Mouse (Mus musculus) liver, embryonic 12.5 days (tissue): ENCODE measurements around the gene Ssh1. TPM values are rescaled to one million over a fixed set of nuclear protein-coding genes. Genes with fewer than 3 reads are reported as not detected.

Source experiments
- ATAC-seq: fragments of 200-750 bp; cut with Nextera tagmentation; 2 replicates; pipeline ENCODE4 v1.8.0; 2017; ENCODE audit warnings: moderate number of reproducible peaks, mild to moderate bottlenecking, moderate library complexity
- H3K27ac ChIP-seq: fragments of 300-500 bp; sonication (generic); 2 replicates; pipeline ENCODE4 v1.5.1; 2016; ENCODE audit warnings: mild to moderate bottlenecking
- H3K27me3 ChIP-seq: fragments of 300-500 bp; sonication (generic); replicated peaks from 2 replicates; pipeline ENCODE4 v1.6.1; 2016; ENCODE audit warnings: mild to moderate bottlenecking, moderate library complexity
- H3K36me3 ChIP-seq: fragments of 300-500 bp; sonication (generic); 2 replicates; pipeline ENCODE4 v1.6.1; 2016; ENCODE audit warnings: mild to moderate bottlenecking, moderate library complexity
- H3K4me1 ChIP-seq: fragments of 300-500 bp; sonication (generic); 2 replicates; pipeline ENCODE4 v1.6.1; 2016
- H3K4me2 ChIP-seq: fragments of 300-500 bp; sonication (generic); 2 replicates; pipeline ENCODE4 v1.6.1; 2016; ENCODE audit warnings: mild to moderate bottlenecking, moderate library complexity
- H3K4me3 ChIP-seq: fragments of 300-500 bp; sonication (generic); 2 replicates; pipeline ENCODE4 v1.5.1; 2016; ENCODE audit warnings: mild to moderate bottlenecking, moderate library complexity
- H3K9ac ChIP-seq: fragments of 300-500 bp; sonication (generic); 2 replicates; pipeline ENCODE4 v1.6.1; 2016; ENCODE audit warnings: mild to moderate bottlenecking, moderate library complexity
- H3K9me3 ChIP-seq: fragments of 300-500 bp; sonication (generic); replicated peaks from 2 replicates; pipeline ENCODE4 v1.6.1; 2016; ENCODE audit warnings: mild to moderate bottlenecking, moderate library complexity
- WGBS: fragments of 180-500 bp; shearing (Covaris S2); methylation state at CpG from one replicate; pipeline ENCODE4 v1.1.7; 2016; ENCODE audit not compliant: insufficient replicate concordance; 5-methylcytosine and 5-hydroxymethylcytosine counted together
- polyA plus RNA-seq: library from polyadenylated mRNA; unstranded; fragments of >200 nt; fragmentation: Nextera tagmentation; extraction: Ambion mirVana; gene quantifications from 2 replicates; pipeline ENCODE4 v1.2.1, GENCODE M21; 2016

Ssh1 gene
- polyA plus RNA-seq, 1 experiment from 2014 or later, result 8.9 TPM

DNA sequence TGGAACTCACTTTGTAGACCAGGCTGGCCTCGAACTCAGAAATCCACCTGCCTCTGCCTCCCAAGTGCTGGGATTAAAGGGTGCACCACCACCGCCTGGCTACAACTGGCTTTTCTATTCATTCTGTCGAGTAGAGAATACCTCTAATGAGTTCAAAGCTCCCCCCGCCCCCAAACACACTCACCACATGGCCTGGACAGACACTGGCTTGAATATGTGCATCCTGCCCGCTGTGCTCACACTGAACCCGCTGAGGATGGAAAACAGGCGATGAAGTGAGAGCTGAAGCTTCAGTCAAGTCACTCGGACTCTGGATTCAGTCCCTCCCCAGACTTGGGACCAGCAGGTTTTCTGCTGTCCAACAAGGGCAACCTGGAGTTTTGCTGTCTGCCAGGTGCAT lies 33.3 kb downstream of the Ssh1 start:
- Histone ChIP-seq H3K9ac (no peak overlapping the region), H3K4me3 (no peak overlapping the region), H3K9me3 (no peaks in the 10 kb centered on the region), H3K4me1 (peaks cover 53% of the 10 kb centered on the region), H3K4me2 (no peak overlapping the region), H3K36me3 (peaks cover 95% of the 10 kb centered on the region), H3K27ac (no peak overlapping the region; the same call in 1 of the 2 replicates), H3K27me3 (no peaks in the 10 kb centered on the region)
- 83% methylated on average over 8 of the region's 8 CpGs for WGBS
- no peak for ATAC-seq

DNA sequence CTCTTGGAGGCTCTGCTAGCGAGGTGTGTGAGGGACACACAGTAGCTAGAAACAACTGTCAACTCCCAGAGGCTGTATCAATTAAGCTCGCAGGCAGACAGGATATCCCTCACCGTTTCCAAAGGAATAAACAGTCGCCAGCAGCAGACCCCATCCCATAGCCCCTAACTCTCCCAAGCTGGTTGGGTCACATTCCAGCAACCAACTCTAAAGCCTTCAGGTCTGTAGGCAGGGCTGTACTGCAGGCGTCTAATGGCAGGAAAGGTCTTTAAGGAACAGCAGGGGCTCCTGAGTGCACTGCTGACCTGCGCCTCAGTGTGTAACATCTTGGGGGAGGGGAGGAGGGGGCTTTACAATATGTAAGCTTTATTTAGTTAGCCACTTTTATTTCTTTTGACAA lies 34.7 kb downstream of the Ssh1 start:
- Histone ChIP-seq H3K4me2 (no peak overlapping the region), H3K27me3 (no peaks in the 10 kb centered on the region), H3K36me3 (peaks cover 94% of the 10 kb centered on the region), H3K27ac (no peak overlapping the region), H3K9me3 (no peaks in the 10 kb centered on the region), H3K4me3 (no peak overlapping the region), H3K4me1 (peaks cover 50% of the 10 kb centered on the region), H3K9ac (no peak overlapping the region)
- WGBS, result 47% methylated on average over 6 of the region's 6 CpGs
- no peak for ATAC-seq

DNA sequence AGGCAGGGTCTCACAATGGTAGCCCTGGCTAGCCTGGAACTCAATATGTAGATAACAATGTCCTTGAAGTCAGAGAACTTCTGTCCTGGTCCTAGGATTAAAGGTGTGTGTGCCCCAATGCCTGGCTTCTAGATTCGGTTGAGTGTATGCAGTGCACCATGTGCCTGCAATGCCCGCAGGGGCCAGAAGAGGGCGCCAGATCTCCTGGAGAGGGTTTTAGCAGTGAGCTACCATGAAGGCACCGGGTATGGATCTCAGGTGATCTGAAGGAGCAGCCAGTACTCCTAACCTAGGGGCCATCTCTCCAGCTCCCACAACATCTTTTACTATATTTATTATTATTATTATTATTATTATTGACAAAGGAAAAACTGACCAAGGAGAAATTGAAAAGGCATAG lies 37.2 kb downstream of the Ssh1 start:
- Histone ChIP-seq H3K9ac (no peak overlapping the region), H3K36me3 (peaks cover 88% of the 10 kb centered on the region), H3K4me1 (peaks cover 54% of the 10 kb centered on the region), H3K27me3 (no peaks in the 10 kb centered on the region), H3K27ac (no peak overlapping the region), H3K4me3 (no peak overlapping the region), H3K9me3 (no peaks in the 10 kb centered on the region), H3K4me2 (no peak overlapping the region)
- WGBS, result 8% methylated on average over 4 of the region's 4 CpGs
- ATAC-seq, result peak; percentile 54

- WGBS, result 72% methylated on average over 8 of the region's 8 CpGs
- no peak overlapping the region for H3K9ac ChIP-seq
- no peak overlapping the region for H3K27ac ChIP-seq
- no peak for ATAC-seq
- H3K4me3 ChIP-seq, result no peak overlapping the region
- no peak overlapping the region for H3K4me2 ChIP-seq
- H3K36me3 ChIP-seq, result peaks cover 88% of the 10 kb centered on the region
- peaks cover 59% of the 10 kb centered on the region for H3K4me1 ChIP-seq
- H3K9me3 ChIP-seq, result no peaks in the 10 kb centered on the region
- no peaks in the 10 kb centered on the region for H3K27me3 ChIP-seq
Observed at GRCm38 (mm10) chr5:113955691-113956090, 38.0 kb downstream of the Ssh1 start.

GRCm38 (mm10) chr5:113955281-113955680 lies 38.4 kb downstream of the Ssh1 start:
- Histone ChIP-seq H3K9me3 (no peaks in the 10 kb centered on the region), H3K9ac (no peak overlapping the region), H3K36me3 (peaks cover 88% of the 10 kb centered on the region), H3K4me3 (no peak overlapping the region), H3K4me2 (no peak overlapping the region), H3K27ac (peak overlapping the region; percentile 3; the same call in 1 of the 2 replicates), H3K27me3 (no peaks in the 10 kb centered on the region), H3K4me1 (peaks cover 59% of the 10 kb centered on the region)
- WGBS, result 65% methylated on average over 5 of the region's 5 CpGs
- ATAC-seq, result no peak

GRCm38 (mm10) chr5:113954421-113954820 lies 39.3 kb downstream of the Ssh1 start:
- H3K9me3 ChIP-seq, result no peaks in the 10 kb centered on the region
- no peak overlapping the region for H3K4me3 ChIP-seq
- peaks cover 90% of the 10 kb centered on the region for H3K36me3 ChIP-seq
- WGBS, result 11% methylated on average over 7 of the region's 7 CpGs
- H3K4me2 ChIP-seq, result no peak overlapping the region
- no peaks in the 10 kb centered on the region for H3K27me3 ChIP-seq
- peaks cover 52% of the 10 kb centered on the region for H3K4me1 ChIP-seq
- ATAC-seq, result no peak
- no peak overlapping the region for H3K9ac ChIP-seq
- H3K27ac ChIP-seq, result peak overlapping the region; percentile 34; the same call in 1 of the 2 replicates

DNA sequence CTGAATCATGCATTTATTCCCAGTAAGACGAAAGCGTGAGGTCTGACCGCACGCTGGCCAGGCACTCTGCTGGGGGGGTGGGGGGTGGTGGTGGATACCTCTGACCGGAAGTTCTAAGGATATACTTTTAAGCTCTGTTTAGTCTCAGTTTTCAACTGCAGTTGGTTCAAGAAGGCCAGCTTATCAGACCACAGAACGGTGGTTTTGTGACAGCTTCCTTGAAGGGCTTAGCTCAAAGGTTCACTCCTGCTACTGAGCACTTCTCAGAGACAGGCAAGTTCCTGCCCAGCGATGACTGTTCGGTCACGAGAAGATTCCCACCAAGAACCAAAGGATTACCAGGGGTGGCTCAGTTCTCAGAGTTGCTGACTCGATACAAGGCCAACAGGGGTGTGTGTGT lies 41.2 kb downstream of the Ssh1 start:
- peak; percentile 10; the same call in 1 of the 2 replicates for ATAC-seq
- Histone ChIP-seq H3K4me3 (no peak overlapping the region), H3K27me3 (no peaks in the 10 kb centered on the region), H3K4me1 (peaks cover 46% of the 10 kb centered on the region), H3K9me3 (no peaks in the 10 kb centered on the region), H3K9ac (peak overlapping the region; percentile 52; the same call in 1 of the 2 replicates), H3K27ac (peak overlapping the region; percentile 80), H3K36me3 (peaks cover 90% of the 10 kb centered on the region), H3K4me2 (peak overlapping the region; percentile 54)
- WGBS, result 19% methylated on average over 10 of the region's 10 CpGs

DNA sequence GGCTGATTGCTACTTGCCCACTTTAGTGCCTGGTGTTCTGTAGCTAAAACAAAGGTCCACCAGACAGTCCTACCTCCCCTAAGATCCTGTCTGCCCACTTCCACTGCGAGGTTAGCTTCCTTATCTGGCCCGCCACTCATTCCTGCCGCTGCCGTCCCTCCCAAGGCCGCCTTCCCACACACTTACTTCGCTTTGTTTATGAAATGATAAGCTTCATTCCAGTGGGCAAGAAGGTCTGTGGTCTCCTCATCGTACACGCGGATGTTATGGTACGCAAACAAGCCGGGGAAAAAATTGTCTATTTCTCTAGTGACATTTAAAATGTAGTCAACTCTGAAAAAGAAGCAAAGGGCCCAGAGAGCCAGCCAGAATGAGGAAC lies 42.0 kb downstream of the Ssh1 start:
- peak; percentile 83 for ATAC-seq

DNA sequence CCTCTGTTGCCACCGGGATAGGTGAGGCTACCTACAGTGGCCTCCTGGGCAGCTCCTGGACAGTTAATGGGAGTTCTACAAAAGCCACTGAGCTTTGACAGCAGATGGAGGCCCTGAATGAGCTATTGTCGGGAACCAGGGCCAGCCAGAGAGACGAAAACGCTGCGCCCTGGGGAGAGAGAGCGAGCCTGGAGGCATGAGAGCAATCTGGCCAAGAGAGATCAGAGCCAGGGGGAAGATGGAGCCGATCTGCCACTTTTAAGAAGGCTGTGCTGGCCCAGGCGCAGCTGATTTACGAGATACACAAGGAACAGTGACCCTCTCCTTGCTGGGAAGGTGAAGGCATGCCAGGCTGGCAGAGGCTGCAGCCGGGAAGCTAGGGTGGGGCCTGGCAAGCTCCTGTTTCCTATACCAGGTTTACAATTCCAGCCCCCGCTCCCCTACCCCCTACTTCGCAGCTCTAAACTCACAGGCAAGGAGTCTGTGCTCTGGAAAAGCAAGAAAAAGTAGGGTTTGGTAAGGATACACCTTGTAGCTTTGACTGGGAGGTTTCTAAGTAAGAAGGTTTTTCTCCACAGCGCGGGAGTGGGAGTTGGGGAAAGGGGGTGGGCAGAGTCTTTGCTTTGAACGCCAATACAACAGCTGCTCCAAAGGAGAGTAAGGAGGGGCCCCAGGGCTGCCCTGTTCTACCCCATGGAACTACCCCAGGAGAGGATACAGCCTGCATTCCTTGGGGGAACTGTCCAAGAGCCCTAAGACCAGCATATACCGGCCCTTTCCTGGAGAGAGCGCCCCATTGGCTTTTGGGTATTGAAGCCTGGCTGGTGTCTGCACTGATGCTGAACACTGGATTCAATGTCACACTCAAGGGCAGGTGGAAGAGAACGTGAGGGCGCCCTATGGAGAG lies 42.7 kb downstream of the Ssh1 start:
- Histone ChIP-seq H3K27ac (peak overlapping the region; percentile 80), H3K4me3 (peak overlapping the region; percentile 22; the same call in 1 of the 2 replicates), H3K9ac (peak overlapping the region; percentile 52), H3K4me2 (peak overlapping the region; percentile 54), H3K4me1 (peaks cover 46% of the 10 kb centered on the region), H3K27me3 (no peaks in the 10 kb centered on the region), H3K9me3 (no peaks in the 10 kb centered on the region), H3K36me3 (peaks cover 92% of the 10 kb centered on the region)
- WGBS, result 52% methylated on average over 19 of the region's 19 CpGs
- peak; percentile 42 for ATAC-seq

More for the DNA sequence above, 42.0 kb downstream of the Ssh1 start:
- Histone ChIP-seq H3K4me2 (peak overlapping the region; percentile 54), H3K4me1 (peaks cover 46% of the 10 kb centered on the region), H3K9ac (peak overlapping the region; percentile 52), H3K27me3 (no peaks in the 10 kb centered on the region), H3K36me3 (peaks cover 90% of the 10 kb centered on the region), H3K4me3 (peak overlapping the region; percentile 22), H3K9me3 (no peaks in the 10 kb centered on the region), H3K27ac (peak overlapping the region; percentile 80)
- 5% methylated on average over 11 of the region's 11 CpGs for WGBS

- Histone ChIP-seq H3K9me3 (no peaks in the 10 kb centered on the region), H3K4me2 (no peak overlapping the region), H3K4me3 (no peak overlapping the region), H3K27ac (0 out of 2 replicates have a peak overlapping the region, but pooled peaks have one; percentile 80), H3K27me3 (no peaks in the 10 kb centered on the region), H3K9ac (no peak overlapping the region), H3K4me1 (peaks cover 39% of the 10 kb centered on the region), H3K36me3 (peaks cover 92% of the 10 kb centered on the region)
- no peak for ATAC-seq
- WGBS, result 92% methylated on average over 17 of the region's 17 CpGs
Observed at GRCm38 (mm10) chr5:113950133-113950532, 43.6 kb downstream of the Ssh1 start.

- Histone ChIP-seq H3K27ac (no peak overlapping the region), H3K4me1 (peaks cover 26% of the 10 kb centered on the region), H3K4me2 (no peak overlapping the region), H3K4me3 (no peak overlapping the region), H3K27me3 (no peaks in the 10 kb centered on the region), H3K9ac (no peak overlapping the region), H3K9me3 (no peaks in the 10 kb centered on the region), H3K36me3 (peaks cover 94% of the 10 kb centered on the region)
- no peak for ATAC-seq
- 49% methylated on average over 2 of the region's 2 CpGs for WGBS
Observed at GRCm38 (mm10) chr5:113947280-113947679, 46.4 kb downstream of the Ssh1 start.

DNA sequence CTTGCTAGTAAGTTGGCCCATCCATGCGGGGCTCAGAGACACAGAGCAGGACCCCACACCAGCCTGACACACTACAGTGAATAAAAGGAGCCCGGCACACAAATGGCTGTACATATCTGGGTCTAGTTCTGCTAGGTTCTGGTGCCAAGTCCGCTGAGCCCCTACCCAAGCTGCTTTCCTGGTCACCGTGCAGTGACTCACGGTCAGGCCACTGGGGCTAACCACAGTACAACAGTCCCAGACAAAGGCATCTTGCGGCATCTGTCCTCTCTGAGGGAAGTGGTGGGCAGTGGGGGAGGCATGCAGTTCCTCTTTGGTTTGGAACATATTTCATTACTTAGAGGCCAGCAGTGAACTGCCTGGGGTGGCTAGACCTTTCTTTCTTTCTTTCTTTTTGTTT lies 48.6 kb downstream of the Ssh1 start:
- Histone ChIP-seq H3K4me3 (no peak overlapping the region), H3K9ac (no peak overlapping the region), H3K27ac (0 out of 2 replicates have a peak overlapping the region, but pooled peaks have one; percentile 50), H3K4me2 (no peak overlapping the region), H3K36me3 (peaks cover 100% of the 10 kb centered on the region), H3K4me1 (peaks cover 7% of the 10 kb centered on the region), H3K9me3 (no peaks in the 10 kb centered on the region), H3K27me3 (no peaks in the 10 kb centered on the region)
- ATAC-seq, result no peak
- 54% methylated on average over 6 of the region's 6 CpGs for whole genome bisulfite sequencing
